Mouse (Mus musculus) intestine, embryonic 14.5 days (tissue): Measurements from ENCODE around the gene Rhoj. TPM values are rescaled to one million over a fixed set of nuclear protein-coding genes. Genes with fewer than 3 reads are reported as not detected.

Experiments used
- ATAC-seq: fragments of 200-750 bp; cut with Nextera tagmentation; replicated peaks from 2 replicates; pipeline ENCODE4 v1.8.0; 2017; ENCODE audit warnings: low read depth, moderate number of reproducible peaks, moderate TSS enrichment, moderate library complexity; ENCODE audit not compliant: low FRiP score, low TSS enrichment
- DNase-seq: peaks from one replicate; pipeline ENCODE4 v3.0.0-alpha.2; 2018; ENCODE audit warnings: low spot score
- H3K27ac ChIP-seq: fragments of 300-500 bp; sonication (generic); 2 replicates; pipeline ENCODE4 v1.5.1; 2014; ENCODE audit warnings: low read depth, mild to moderate bottlenecking, control low read depth
- H3K27me3 ChIP-seq: fragments of 300-500 bp; sonication (generic); replicated peaks from 2 replicates; pipeline ENCODE4 v1.6.1; 2014; ENCODE audit warnings: low read length, control low read depth; ENCODE audit not compliant: control insufficient read depth, insufficient read depth
- H3K36me3 ChIP-seq: fragments of 300-500 bp; sonication (generic); 2 replicates; pipeline ENCODE4 v1.6.1; 2014; ENCODE audit warnings: low read length, control low read depth; ENCODE audit not compliant: control insufficient read depth, insufficient read depth
- H3K4me1 ChIP-seq: fragments of 300-500 bp; sonication (generic); replicated peaks from 2 replicates; pipeline ENCODE4 v1.6.1; 2014; ENCODE audit warnings: low read length, control low read depth, mixed read lengths; ENCODE audit not compliant: control insufficient read depth, insufficient read depth
- H3K4me2 ChIP-seq: fragments of 300-500 bp; sonication (generic); 2 replicates; pipeline ENCODE4 v1.6.1; 2014; ENCODE audit warnings: low read length
- H3K4me3 ChIP-seq: fragments of 300-500 bp; sonication (generic); 2 replicates; pipeline ENCODE4 v1.5.1; 2014; ENCODE audit warnings: low read depth, low read length, control low read depth, mixed read lengths
- H3K9ac ChIP-seq: fragments of 300-500 bp; sonication (generic); 2 replicates; pipeline ENCODE4 v1.6.1; 2014; ENCODE audit warnings: mild to moderate bottlenecking, low read length
- H3K9me3 ChIP-seq: fragments of 300-500 bp; sonication (generic); 2 replicates; pipeline ENCODE4 v1.6.1; 2016; ENCODE audit warnings: low read length, control low read depth; ENCODE audit not compliant: control insufficient read depth
- WGBS: fragments of 180-500 bp; shearing (Covaris S2); extraction: QIAGEN DNeasy Blood & Tissue Kit; methylation state at CpG from one replicate; pipeline ENCODE4 v1.1.7; 2014; 5-methylcytosine and 5-hydroxymethylcytosine counted together
- polyA plus RNA-seq: library from polyadenylated mRNA; unstranded; fragments of >200 nt; fragmentation: Nextera tagmentation; extraction: Ambion mirVana; gene quantifications from 2 replicates; pipeline ENCODE4 v1.2.1, GENCODE M21; 2014

Rhoj gene
- polyA plus RNA-seq, 1 experiment from 2014 or later, result 39.5 TPM

DNA sequence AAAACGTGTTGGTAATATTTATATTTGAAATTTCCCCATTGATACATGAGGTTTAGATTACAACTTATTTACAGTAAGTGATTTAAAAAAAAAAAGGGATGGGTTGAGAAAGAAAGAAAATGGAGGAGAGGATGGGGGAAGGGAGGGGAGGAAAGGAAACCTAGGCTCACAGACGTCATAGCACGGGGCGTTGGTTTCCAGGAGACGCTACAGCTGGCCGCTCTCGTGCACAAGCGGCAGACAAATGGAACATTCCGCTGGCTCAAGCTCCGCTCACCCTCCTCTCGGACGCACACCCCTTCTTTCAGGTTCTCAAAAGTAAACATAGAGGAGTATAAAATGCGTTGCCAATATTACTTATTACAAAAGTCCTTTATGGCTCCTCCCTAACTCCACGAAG lies 141.9 kb downstream of the Rhoj start:
- 54% methylated on average over 14 of the region's 14 CpGs for WGBS
- Histone ChIP-seq H3K27ac (no peak overlapping the region), H3K4me2 (no peak overlapping the region), H3K9ac (no peak overlapping the region), H3K9me3 (no peaks in the 10 kb centered on the region), H3K27me3 (no peaks in the 10 kb centered on the region), H3K4me3 (no peak overlapping the region), H3K36me3 (peaks cover 36% of the 10 kb centered on the region), H3K4me1 (no peaks in the 10 kb centered on the region)
- DNase-seq, result no peak
- ATAC-seq, result no peak

DNA sequence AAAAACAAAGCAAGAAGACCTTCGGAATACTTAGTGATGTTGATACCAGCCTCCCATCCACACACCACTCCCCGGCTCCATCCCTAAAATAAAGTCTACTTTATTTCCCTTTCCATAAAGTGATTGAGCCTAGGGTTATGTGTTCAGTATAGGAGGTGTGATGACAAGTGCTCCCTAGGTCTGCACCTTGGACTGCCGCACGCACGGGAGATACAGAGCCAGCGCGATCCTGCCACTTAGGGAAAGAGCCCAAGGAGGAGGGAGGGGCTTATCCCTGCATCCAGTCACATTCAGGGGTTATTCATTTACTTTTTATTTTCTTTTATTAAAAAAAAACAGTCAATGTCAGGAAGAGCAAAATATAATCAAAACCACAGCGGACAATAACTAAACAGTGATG lies 142.5 kb downstream of the Rhoj start:
- DNase-seq, result no peak
- H3K27ac ChIP-seq, result no peak overlapping the region
- no peak for ATAC-seq
- no peaks in the 10 kb centered on the region for H3K27me3 ChIP-seq
- H3K9ac ChIP-seq, result no peak overlapping the region
- H3K9me3 ChIP-seq, result no peaks in the 10 kb centered on the region
- no peak overlapping the region for H3K4me3 ChIP-seq
- peaks cover 36% of the 10 kb centered on the region for H3K36me3 ChIP-seq
- WGBS, result 90% methylated on average over 8 of the region's 8 CpGs
- no peak overlapping the region for H3K4me2 ChIP-seq
- no peaks in the 10 kb centered on the region for H3K4me1 ChIP-seq

Other genes with a start within 250 kb of the Rhoj start
- gene Kcnh5, start 131.0 kb upstream of the Rhoj start, polyA plus RNA-seq, result not detected in 2 replicates
- gene Gphb5, start 108.5 kb downstream of the Rhoj start, polyA plus RNA-seq, result not detected in 2 replicates